ENCODE assay signal across 25 mouse cellular contexts in genomic region chr6:49373943-49374342, GRCm38 (mm10). TPM values are rescaled to one million over a fixed set of nuclear protein-coding genes. Genes with fewer than 3 reads are reported as not detected.
DNase-seq lines count a peak whose midpoint lies in the region; ATAC-seq and TF ChIP-seq lines count a peak whose summit lies in the region.
"Had no signal": no experiment of that assay in that cellular context is flagged by ENCODE, and none has a peak within 500 bp of the region (broad histone marks: within the 10 kb centered on the region; RNA-seq: fewer than 3 reads in every experiment).

No protein-coding gene starts in this region.

- 0 out of 2 replicates have a peak overlapping the region, but pooled peaks have one; percentile 0 for H3K27ac ChIP-seq in heart, embryonic 13.5 days (replicated peaks)
- H3K27ac ChIP-seq in heart, adult 2 months: no peak overlapping the region
- H3K27ac ChIP-seq in lung, embryonic 15.5 days: peak overlapping the region; percentile 5; the same call in 1 of the 2 replicates
- no peak overlapping the region for H3K27ac ChIP-seq in neural tube, embryonic 15.5 days (replicated peaks)
- H3K27ac ChIP-seq: embryonic facial prominence, embryonic 13.5 days; forebrain, embryonic 10.5 days; gastrocnemius, adult 2 months; hindbrain, embryonic 13.5 days had no signal

- no peak for TF ChIP-seq EP300 in heart, adult 2 months (IDR thresholded peaks at IDR 0.05; ENCODE audit: insufficient read depth, low read depth, low read length)

- H3K4me2 ChIP-seq in heart, embryonic 13.5 days: no peak overlapping the region
- no peak overlapping the region for H3K4me2 ChIP-seq in lung, embryonic 15.5 days
- H3K4me2 ChIP-seq in neural tube, embryonic 15.5 days: no peak overlapping the region
- H3K4me2 ChIP-seq: embryonic facial prominence, embryonic 13.5 days; hindbrain, embryonic 13.5 days had no signal

- H3K9ac ChIP-seq in heart, embryonic 13.5 days: no peak overlapping the region
- H3K9ac ChIP-seq in heart, adult 2 months (ENCODE audit: low read depth, low read length): no peak overlapping the region
- H3K9ac ChIP-seq in lung, embryonic 15.5 days: no peak overlapping the region
- no peak overlapping the region for H3K9ac ChIP-seq in neural tube, embryonic 15.5 days (replicated peaks)
- H3K9ac ChIP-seq: embryonic facial prominence, embryonic 13.5 days; hindbrain, embryonic 13.5 days had no signal

- 52% methylated on average over 2 of the region's 2 CpGs for WGBS in heart, embryonic 13.5 days
- 75% methylated on average over 2 of the region's 2 CpGs for WGBS in heart, adult 2 months
- 49% methylated on average over 2 of the region's 2 CpGs for WGBS in lung, embryonic 15.5 days
- 59% methylated on average over 2 of the region's 2 CpGs for WGBS in neural tube, embryonic 15.5 days

- H3K27me3 ChIP-seq in heart, embryonic 13.5 days (replicated peaks): no peaks in the 10 kb centered on the region
- H3K27me3 ChIP-seq in heart, adult 2 months (ENCODE audit: control insufficient read depth, insufficient read depth, low read length): no peaks in the 10 kb centered on the region
- no peaks in the 10 kb centered on the region for H3K27me3 ChIP-seq in lung, embryonic 15.5 days
- no peaks in the 10 kb centered on the region for H3K27me3 ChIP-seq in neural tube, embryonic 15.5 days (replicated peaks)
- H3K27me3 ChIP-seq: CH12.LX; embryonic facial prominence, embryonic 13.5 days; hindbrain, embryonic 13.5 days had no signal

- DNase-seq in heart, adult 2 months: no peak
- no peak for DNase-seq in lung, postnatal 4 days
- peak; percentile 40 for DNase-seq in NIH3T3 (ENCODE audit: low read depth)
- DNase-seq in adrenal gland, adult (ENCODE audit: inconsistent age in 2 of 2, low spot score in 1 of 2): no peak
- DNase-seq: adrenal gland, adult 8-10 months; adrenal gland, postnatal 36 days; cerebellum, adult 11 months; cerebellum, adult 8-10 months; cerebellum, postnatal 25 days; gastrocnemius, adult 2 months; gastrocnemius, postnatal 25 days; heart, postnatal 10 days; heart, postnatal 4 days had no signal

- no peak for TF ChIP-seq POLR2A in heart, adult 2 months (IDR thresholded peaks at IDR 0.05; ENCODE audit: insufficient read depth, low read depth, low read length)

- H3K4me1 ChIP-seq in heart, embryonic 13.5 days: peaks cover 6% of the 10 kb centered on the region; the same call in 1 of the 2 replicates
- no peaks in the 10 kb centered on the region for H3K4me1 ChIP-seq in heart, adult 2 months (ENCODE audit: control insufficient read depth, insufficient read depth, low read length)
- H3K4me1 ChIP-seq in lung, embryonic 15.5 days: peaks cover under 1% of the 10 kb centered on the region; the same call in 1 of the 2 replicates
- no peaks in the 10 kb centered on the region for H3K4me1 ChIP-seq in neural tube, embryonic 15.5 days
- H3K4me1 ChIP-seq: hindbrain, embryonic 13.5 days had no signal

- H3K36me3 ChIP-seq in heart, embryonic 13.5 days: no peaks in the 10 kb centered on the region
- no peaks in the 10 kb centered on the region for H3K36me3 ChIP-seq in heart, adult 2 months (ENCODE audit: control insufficient read depth, insufficient read depth, low read length)
- H3K36me3 ChIP-seq in lung, embryonic 15.5 days: no peaks in the 10 kb centered on the region
- no peaks in the 10 kb centered on the region for H3K36me3 ChIP-seq in neural tube, embryonic 15.5 days
- H3K36me3 ChIP-seq: embryonic facial prominence, embryonic 13.5 days; forebrain, embryonic 10.5 days; hindbrain, embryonic 13.5 days had no signal

- no peak overlapping the region for H3K4me3 ChIP-seq in heart, embryonic 13.5 days
- no peak overlapping the region for H3K4me3 ChIP-seq in heart, adult 2 months
- no peak overlapping the region for H3K4me3 ChIP-seq in lung, embryonic 15.5 days
- no peak overlapping the region for H3K4me3 ChIP-seq in neural tube, embryonic 15.5 days (replicated peaks)
- H3K4me3 ChIP-seq: embryonic facial prominence, embryonic 13.5 days; erythroblast, embryonic 14.5 days; forebrain, embryonic 10.5 days; gastrocnemius, adult 2 months; hindbrain, embryonic 13.5 days had no signal

- intact Hi-C loops in heart, adult 2 months (cut with DNase I): no loop called here

- ATAC-seq in heart, embryonic 13.5 days (ENCODE audit: extremely low read depth, insufficient number of reproducible peaks, low FRiP score, low TSS enrichment): no peak
- ATAC-seq in lung, embryonic 15.5 days (ENCODE audit: borderline replicate concordance, extremely low read depth, low FRiP score, low TSS enrichment): no peak
- ATAC-seq in neural tube, embryonic 15.5 days (ENCODE audit: low FRiP score): no peak
- ATAC-seq: forebrain, embryonic 14.5 days had no signal

- no peak for TF ChIP-seq CTCF in heart, adult 2 months (IDR thresholded peaks at IDR 0.05)

- no peaks in the 10 kb centered on the region for H3K9me3 ChIP-seq in heart, embryonic 13.5 days
- no peaks in the 10 kb centered on the region for H3K9me3 ChIP-seq in lung, embryonic 15.5 days
- H3K9me3 ChIP-seq in neural tube, embryonic 15.5 days (replicated peaks): no peaks in the 10 kb centered on the region
- H3K9me3 ChIP-seq: embryonic facial prominence, embryonic 13.5 days; forebrain, embryonic 10.5 days; hindbrain, embryonic 13.5 days had no signal

- no peaks in the 10 kb centered on the region for H3K79me2 ChIP-seq in heart, adult 2 months (replicated peaks; ENCODE audit: control insufficient read depth, insufficient read depth, low read length)

RNA-seq across cellular contexts. Expression of gene Fam221a, which starts 6.4 kb away (rescaled TPM):
- polyA plus RNA-seq in heart, embryonic 13.5 days (2015; fragmentation: Nextera tagmentation; extraction: Ambion mirVana): 3.5 and 4.1 TPM in 2 replicates
- total RNA-seq in heart, adult 2 months (2021): under 1 TPM in 1 of 2 experiments, not detected in 1; 0.44 TPM
- 0.47 and 1.8 TPM in 2 replicates for polyA plus RNA-seq in heart, adult 2 months (2012; rRNA removed)
- 11.1 and 11.6 TPM in 2 replicates for polyA plus RNA-seq in lung, embryonic 15.5 days (2015; fragmentation: Nextera tagmentation; extraction: Ambion mirVana)
- 5.4 and 6.3 TPM in 2 replicates for polyA plus RNA-seq in neural tube, embryonic 15.5 days (2015; fragmentation: Nextera tagmentation; extraction: Ambion mirVana)
- total RNA-seq: CH12.LX had no signal

RNA-seq across cellular contexts. Expression of gene Stk31, which starts 21.5 kb away (rescaled TPM):
- polyA plus RNA-seq in heart, embryonic 13.5 days (2015; fragmentation: Nextera tagmentation; extraction: Ambion mirVana): 0.05 and 0.10 TPM in 2 replicates
- under 1 TPM; 0.18 to 0.23 TPM for total RNA-seq in heart, adult 2 months (2021)
- 0.08 TPM in 1 of 2 replicates, not detected in the other for polyA plus RNA-seq in heart, adult 2 months (2012; rRNA removed)
- not detected in 2 replicates for polyA plus RNA-seq in lung, embryonic 15.5 days (2015; fragmentation: Nextera tagmentation; extraction: Ambion mirVana)
- 0.05 and 0.18 TPM in 2 replicates for polyA plus RNA-seq in neural tube, embryonic 15.5 days (2015; fragmentation: Nextera tagmentation; extraction: Ambion mirVana)
- total RNA-seq: CH12.LX; gastrocnemius, adult 2 months; granulocyte monocyte progenitor cell, adult 5-6 weeks had no signal
- polyA plus RNA-seq: cortical plate, adult 2 months; embryonic facial prominence, embryonic 13.5 days; erythroblast, embryonic 14.5 days; forebrain, embryonic 14.5 days; heart, embryonic 14.5 days had no signal

RNA-seq across cellular contexts. Expression of gene Ccdc126, which starts 54.9 kb away (rescaled TPM):
- 8.0 and 8.3 TPM in 2 replicates for polyA plus RNA-seq in heart, embryonic 13.5 days (2015; fragmentation: Nextera tagmentation; extraction: Ambion mirVana)
- 1 to 10 TPM; 4.4 to 4.8 TPM for total RNA-seq in heart, adult 2 months (2021)
- polyA plus RNA-seq in heart, adult 2 months (2012; rRNA removed): 2.5 and 3.3 TPM in 2 replicates
- 12.2 and 13.4 TPM in 2 replicates for polyA plus RNA-seq in lung, embryonic 15.5 days (2015; fragmentation: Nextera tagmentation; extraction: Ambion mirVana)
- polyA plus RNA-seq in neural tube, embryonic 15.5 days (2015; fragmentation: Nextera tagmentation; extraction: Ambion mirVana): 8.0 and 8.9 TPM in 2 replicates
- polyA plus RNA-seq: erythroblast, embryonic 14.5 days had no signal

Comparison
In these comparisons a context has a peak if more than half of its experiments do, and no peak if none do; other contexts are left out.
1. H3K27ac ChIP-seq: peak in heart, embryonic 13.5 days (single experiment) and lung, embryonic 15.5 days (single experiment); none in heart, adult 2 months (single experiment) and neural tube, embryonic 15.5 days (single experiment).